Comparison of ENCODE assay signal across 18 mouse cellular contexts in the genomic region with DNA sequence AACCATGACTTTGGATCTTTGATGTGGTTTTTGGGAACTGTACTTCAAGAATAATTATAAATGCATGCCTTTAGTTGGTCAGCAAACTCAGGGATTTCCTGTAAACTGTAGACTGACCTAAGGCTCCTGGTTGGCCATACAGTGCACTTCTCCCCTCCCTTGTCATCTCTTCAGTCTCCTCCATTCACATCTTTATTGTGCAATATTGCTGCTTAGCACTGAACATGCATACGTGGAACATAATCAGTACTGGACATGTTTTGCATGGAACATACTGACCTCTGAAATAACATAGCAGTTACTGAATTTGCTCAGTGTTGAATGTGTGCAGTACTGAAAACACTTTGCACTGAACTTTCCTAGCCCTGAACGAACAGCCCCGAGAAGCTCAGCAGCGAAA. TPM values are rescaled to one million over a fixed set of nuclear protein-coding genes. Genes with fewer than 3 reads are reported as not detected.
"Had no signal": no experiment of that assay in that cellular context is flagged by ENCODE, and none has a peak within 500 bp of the region (broad histone marks: within the 10 kb centered on the region; RNA-seq: fewer than 3 reads in every experiment).

No protein-coding gene starts in this region.

- H3K9me3 ChIP-seq: liver, embryonic 13.5 days; liver, embryonic 15.5 days; midbrain, embryonic 13.5 days; midbrain, embryonic 15.5 days; neural tube, embryonic 12.5 days; stomach, embryonic 15.5 days had no signal

- H3K4me1 ChIP-seq: liver, embryonic 13.5 days; liver, embryonic 15.5 days; megakaryocyte, embryonic 14.5 days; midbrain, embryonic 13.5 days; midbrain, embryonic 15.5 days; neural tube, embryonic 12.5 days; stomach, embryonic 15.5 days had no signal

- ATAC-seq: liver, postnatal 0 days; midbrain, embryonic 13.5 days; midbrain, embryonic 15.5 days had no signal

- H3K27me3 ChIP-seq: liver, embryonic 13.5 days; liver, embryonic 15.5 days; megakaryocyte, embryonic 14.5 days; midbrain, embryonic 13.5 days; midbrain, embryonic 15.5 days; neural tube, embryonic 12.5 days; stomach, embryonic 15.5 days had no signal

- H3K27ac ChIP-seq: liver, embryonic 13.5 days; liver, embryonic 15.5 days; macrophage; midbrain, embryonic 13.5 days; midbrain, embryonic 15.5 days; neural tube, embryonic 12.5 days; stomach, embryonic 15.5 days; stomach, postnatal 0 days had no signal

- H3K36me3 ChIP-seq: liver, embryonic 13.5 days; liver, embryonic 15.5 days; midbrain, embryonic 13.5 days; midbrain, embryonic 15.5 days; neural tube, embryonic 12.5 days; stomach, embryonic 15.5 days had no signal

- H3K4me2 ChIP-seq: liver, embryonic 11.5 days; liver, embryonic 13.5 days; liver, embryonic 15.5 days; midbrain, embryonic 11.5 days; midbrain, embryonic 13.5 days; midbrain, embryonic 15.5 days; neural tube, embryonic 12.5 days; stomach, embryonic 15.5 days had no signal

- DNase-seq: liver, embryonic 13.5 days; liver, postnatal 0 days; thymus, adult 2 months; thymus, postnatal 25 days; thymus, postnatal 4 days had no signal

- H3K9ac ChIP-seq: liver, embryonic 13.5 days; liver, embryonic 15.5 days; liver, postnatal 0 days; midbrain, embryonic 13.5 days; midbrain, embryonic 15.5 days; neural tube, embryonic 12.5 days; stomach, embryonic 15.5 days had no signal

- H3K4me3 ChIP-seq: liver, embryonic 13.5 days; liver, embryonic 15.5 days; midbrain, embryonic 13.5 days; midbrain, embryonic 15.5 days; neural tube, embryonic 12.5 days; stomach, embryonic 15.5 days had no signal

RNA-seq across cellular contexts. Expression of a gene that starts 55.4 kb away (rescaled TPM):
- total RNA-seq: megakaryocyte progenitor cell, adult 5-6 weeks; monocyte, adult 5-6 weeks; neutrophil, adult 5-6 weeks had no signal
- polyA plus RNA-seq: macrophage had no signal
